Mouse (Mus musculus) heart, adult 2 months (tissue): ENCODE data around the gene Abcd4. TPM values are rescaled to one million over a fixed set of nuclear protein-coding genes. Genes with fewer than 3 reads are reported as not detected.
A peak's percentile ranks its signal among the peaks of the same experiment; 100 is the strongest.

Experiments
- DNase-seq, 2 experiments: peaks; one replicate each; pipeline ENCODE4 v3.0.0; 2021
- H3K27ac ChIP-seq: fragments of 200-600 bp; 2 replicates; pipeline ENCODE4 v1.8.1; 2022
- H3K27me3 ChIP-seq: fragments of 200-500 bp; 2 replicates; pipeline ENCODE4 v1.6.1; 2012; ENCODE audit warnings: mild to moderate bottlenecking, low read length, inconsistent platforms, mixed read lengths; ENCODE audit not compliant: control insufficient read depth, insufficient read depth
- H3K36me3 ChIP-seq: fragments of 200-500 bp; 2 replicates; pipeline ENCODE4 v1.6.1; 2012; ENCODE audit warnings: low read length, inconsistent platforms; ENCODE audit not compliant: control insufficient read depth, insufficient read depth
- H3K4me1 ChIP-seq: fragments of 200-500 bp; 2 replicates; pipeline ENCODE4 v1.6.1; 2011; ENCODE audit warnings: low read length; ENCODE audit not compliant: control insufficient read depth, insufficient read depth
- H3K4me3 ChIP-seq: fragments of 200-600 bp; 2 replicates; pipeline ENCODE4 v1.8.1; 2022
- H3K79me2 ChIP-seq: fragments of 200-500 bp; replicated peaks from 2 replicates; pipeline ENCODE4 v1.6.1; 2012; ENCODE audit warnings: mild to moderate bottlenecking, inconsistent platforms, low read length, moderate library complexity, mixed read lengths; ENCODE audit not compliant: control insufficient read depth, insufficient read depth
- H3K9ac ChIP-seq: fragments of 200-500 bp; 2 replicates; pipeline ENCODE4 v1.6.1; 2012; ENCODE audit warnings: low read depth, mild to moderate bottlenecking, control low read depth, inconsistent platforms, low read length, mixed read lengths
- CTCF ChIP-seq: fragments of 200-600 bp; IDR thresholded peaks from 2 replicates; pipeline ENCODE4 v1.8.1; 2022; ENCODE audit warnings: antibody characterized with exemption, mild to moderate bottlenecking, moderate library complexity
- EP300 ChIP-seq: fragments of 200-500 bp; IDR thresholded peaks from 2 replicates; pipeline ENCODE4 v1.6.1; 2011; ENCODE audit warnings: low read depth, low read length, control low read depth; ENCODE audit not compliant: insufficient read depth
- POLR2A ChIP-seq: fragments of 200-500 bp; IDR thresholded peaks from 2 replicates; pipeline ENCODE4 v1.6.1; 2011; ENCODE audit warnings: mild to moderate bottlenecking, low read depth, low read length, control low read depth; ENCODE audit not compliant: insufficient read depth
- WGBS: fragments of 180-500 bp; shearing (Covaris S2); methylation state at CpG from one replicate; pipeline ENCODE4 v1.1.7; 2018; 5-methylcytosine and 5-hydroxymethylcytosine counted together
- intact Hi-C: fragments of 180-260 bp; cut with DNase I; formaldehyde crosslinking; loops from one replicate; pipeline ENCODE4 v1.15.1; 2025
- polyA plus RNA-seq: library from polyadenylated mRNA; depleted of rRNA; stranded (reverse); fragments of >200 nt; gene quantifications from 2 replicates; pipeline ENCODE4 v1.2.3, GENCODE M21; 2012
- total RNA-seq, 2 experiments: library from RNA; stranded (reverse); gene quantifications; 2 replicates each; pipeline ENCODE4 v1.2.3; 2021

Abcd4 gene
- total and polyA plus RNA-seq, 3 experiments: 5.3 to 15.4 (median 5.8) TPM

DNA sequence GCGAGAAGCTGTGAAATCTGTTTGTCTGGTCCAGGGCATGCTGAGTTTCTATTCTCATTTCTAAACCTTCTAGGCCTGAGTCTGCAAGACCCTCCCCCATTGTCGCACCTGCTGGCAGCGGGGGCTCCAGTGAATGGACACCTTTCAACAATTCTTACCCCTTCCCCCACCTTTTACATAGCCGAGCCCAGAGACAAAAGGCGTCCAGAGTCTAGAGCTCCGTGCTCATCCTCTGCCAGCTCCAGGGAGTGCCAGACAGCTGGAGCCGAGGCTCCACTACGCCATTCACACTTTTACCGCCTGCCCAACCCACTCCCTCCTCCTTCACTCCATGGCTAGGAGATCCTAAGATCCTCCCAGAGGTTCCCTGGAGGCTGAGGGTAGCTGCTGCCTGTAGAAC is 7.9 kb upstream of the Abcd4 start:
- H3K4me1 ChIP-seq: no peaks in the 10 kb centered on the region
- intact Hi-C loops: no loop called here
- H3K27ac ChIP-seq: no peak overlapping the region
- H3K4me3 ChIP-seq: no peak overlapping the region
- H3K36me3 ChIP-seq: no peaks in the 10 kb centered on the region
- TF ChIP-seq POLR2A: no peak
- no peak for TF ChIP-seq CTCF
- no peak for TF ChIP-seq EP300
- no peak overlapping the region for H3K9ac ChIP-seq
- WGBS: 12% methylated on average over 9 of the region's 9 CpGs
- DNase-seq: no peak
- no peaks in the 10 kb centered on the region for H3K79me2 ChIP-seq
- peaks cover 2% of the 10 kb centered on the region; the same call in 1 of the 2 replicates for H3K27me3 ChIP-seq

GRCm38 (mm10) chr12:84624601-84625000 is 7.4 kb upstream of the Abcd4 start:
- Histone ChIP-seq H3K27me3 (peaks cover 2% of the 10 kb centered on the region; the same call in 1 of the 2 replicates), H3K27ac (no peak overlapping the region), H3K79me2 (no peaks in the 10 kb centered on the region), H3K36me3 (no peaks in the 10 kb centered on the region), H3K4me1 (no peaks in the 10 kb centered on the region), H3K9ac (no peak overlapping the region), H3K4me3 (no peak overlapping the region)
- no peak for DNase-seq
- TF ChIP-seq POLR2A (no peak), EP300 (no peak), CTCF (no peak)
- intact Hi-C loops: no loop called here
- WGBS: 21% methylated on average over 8 of the region's 8 CpGs

GRCm38 (mm10) chr12:84620975-84621374 is 3.8 kb upstream of the Abcd4 start:
- intact Hi-C loops: no loop called here
- TF ChIP-seq EP300 (no peak), CTCF (peak; percentile 74), POLR2A (no peak)
- H3K4me1 ChIP-seq: no peaks in the 10 kb centered on the region

DNA sequence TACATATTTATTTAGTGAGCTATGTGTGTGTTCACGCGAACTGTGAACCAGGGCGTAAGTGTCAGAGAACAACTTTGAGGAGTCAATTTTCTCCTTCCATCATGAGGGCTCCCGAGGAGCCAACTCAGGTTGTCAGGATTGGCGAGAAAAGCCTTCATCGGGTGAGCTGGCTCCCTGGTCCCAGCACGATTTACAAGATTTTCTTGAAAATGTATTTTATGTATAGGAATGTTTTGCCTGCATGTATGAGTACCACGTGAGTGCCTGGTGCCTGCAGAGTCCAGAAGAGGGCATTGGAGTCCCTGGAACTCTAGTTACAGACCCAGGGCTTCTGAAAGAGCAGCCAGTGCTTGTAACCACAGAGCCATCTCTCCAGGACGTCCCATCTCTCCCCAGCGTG is 450 bp upstream of the Abcd4 start:
- Histone ChIP-seq H3K4me1 (no peaks in the 10 kb centered on the region), H3K9ac (peak overlapping the region; percentile 45; the same call in 1 of the 2 replicates), H3K4me3 (peak overlapping the region; percentile 75), H3K79me2 (no peaks in the 10 kb centered on the region), H3K36me3 (no peaks in the 10 kb centered on the region), H3K27ac (peak overlapping the region; percentile 49), H3K27me3 (no peaks in the 10 kb centered on the region)
- TF ChIP-seq EP300: no peak
- TF ChIP-seq CTCF: no peak
- no peak for TF ChIP-seq POLR2A
- WGBS: 6% methylated on average over 10 of the region's 10 CpGs
- peak in 1 of 2 experiments; percentile 26 for DNase-seq
- intact Hi-C loops: no loop called here

More at GRCm38 (mm10) chr12:84620975-84621374, 3.8 kb upstream of the Abcd4 start:
- H3K27me3 ChIP-seq: peaks cover 2% of the 10 kb centered on the region; the same call in 1 of the 2 replicates
- DNase-seq: no peak
- H3K79me2 ChIP-seq: no peaks in the 10 kb centered on the region
- H3K4me3 ChIP-seq: no peak overlapping the region
- H3K36me3 ChIP-seq: no peaks in the 10 kb centered on the region
- H3K27ac ChIP-seq: no peak overlapping the region
- no peak overlapping the region for H3K9ac ChIP-seq

- DNase-seq: no peak
- H3K4me1 ChIP-seq: no peaks in the 10 kb centered on the region
- 49% methylated on average over 7 of the region's 7 CpGs for WGBS
- no peaks in the 10 kb centered on the region for H3K27me3 ChIP-seq
- intact Hi-C loops: no loop called here
- no peak overlapping the region for H3K27ac ChIP-seq
- no peaks in the 10 kb centered on the region for H3K36me3 ChIP-seq
- no peak overlapping the region for H3K4me3 ChIP-seq
- TF ChIP-seq CTCF (no peak), POLR2A (no peak), EP300 (no peak)
- H3K79me2 ChIP-seq: no peaks in the 10 kb centered on the region
- no peak overlapping the region for H3K9ac ChIP-seq
These were observed 2.7 kb downstream of the Abcd4 start for GRCm38 (mm10) chr12:84614524-84614923.

GRCm38 (mm10) chr12:84614001-84614400 is 3.2 kb downstream of the Abcd4 start:
- TF ChIP-seq EP300 (no peak), CTCF (no peak), POLR2A (no peak)

More at GRCm38 (mm10) chr12:84614001-84614400, 3.2 kb downstream of the Abcd4 start:
- H3K27ac ChIP-seq: no peak overlapping the region
- no peaks in the 10 kb centered on the region for H3K4me1 ChIP-seq
- WGBS: 89% methylated on average over 11 of the region's 11 CpGs
- H3K27me3 ChIP-seq: no peaks in the 10 kb centered on the region
- no peak overlapping the region for H3K4me3 ChIP-seq
- H3K79me2 ChIP-seq: no peaks in the 10 kb centered on the region
- H3K9ac ChIP-seq: no peak overlapping the region
- intact Hi-C loops: no loop called here
- no peaks in the 10 kb centered on the region for H3K36me3 ChIP-seq
- DNase-seq: no peak
